Mouse (Mus musculus) heart, postnatal 36 days (tissue): ENCODE measurements around the gene Mindy1. TPM values are rescaled to one million over a fixed set of nuclear protein-coding genes. Genes with fewer than 3 reads are reported as not detected.

Experiments used
- DNase-seq, 2 experiments: peaks; one replicate each; pipeline ENCODE4 v3.0.0; 2021 to 2022
- intact Hi-C: fragments of 180-260 bp; cut with DNase I; formaldehyde crosslinking; loops from one replicate; pipeline ENCODE4 v1.15.1; 2025
- total RNA-seq, 2 experiments: library from RNA; stranded (reverse); gene quantifications; 2 replicates each; pipeline ENCODE4 v1.2.3; 2021

The Mindy1 gene
- total RNA-seq, 2 experiments from 2014 or later = 26.7 to 26.8 TPM

DNA sequence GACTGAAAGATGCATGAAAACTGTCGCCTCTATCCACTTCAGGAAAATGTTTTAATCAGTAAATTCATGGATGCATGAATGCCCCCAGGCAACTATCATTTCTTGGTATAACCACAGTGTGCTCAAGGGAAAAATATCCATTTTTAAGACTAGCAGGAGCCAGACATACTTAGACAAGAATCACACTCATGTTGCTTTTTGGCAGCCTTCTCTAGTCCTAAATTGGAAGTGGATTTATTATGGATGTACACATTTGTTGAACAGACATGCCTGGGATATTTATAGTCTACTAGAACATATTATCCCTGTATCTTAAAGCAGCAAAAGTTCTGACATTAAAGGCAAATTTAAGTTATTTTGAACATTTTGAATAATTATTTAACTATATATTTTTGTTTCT, 16.4 kb upstream of the Mindy1 start:
- DNase-seq = no peak
- intact Hi-C loops = loop anchor here (5.0 to 10.0 kb wide), 2 partner anchors 107 to 210 kb away; no protein-coding TSS in a partner anchor

DNA sequence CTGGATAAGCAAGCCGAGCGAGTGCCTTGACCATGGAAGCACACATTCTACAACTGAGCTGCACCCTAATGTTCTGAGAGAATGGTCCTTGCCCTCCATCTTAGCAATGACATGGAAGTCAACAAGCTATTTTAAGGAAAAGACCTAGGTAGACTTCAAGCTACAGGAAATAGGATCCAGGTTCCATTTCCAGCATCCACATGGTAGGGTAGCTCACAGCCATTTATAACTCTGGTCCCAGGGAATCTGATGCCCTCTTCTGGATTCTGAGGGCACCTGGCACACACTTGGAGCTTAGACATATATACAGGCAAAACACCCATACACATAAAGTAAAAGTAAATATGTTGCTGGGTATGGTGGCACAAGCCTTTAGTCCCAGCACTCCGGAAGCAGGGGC, 15.1 kb upstream of the Mindy1 start:
- DNase-seq = no peak
- intact Hi-C loops = loop anchor here (10.0 kb wide), 1 partner anchor 211 kb away; no protein-coding TSS in a partner anchor

DNA sequence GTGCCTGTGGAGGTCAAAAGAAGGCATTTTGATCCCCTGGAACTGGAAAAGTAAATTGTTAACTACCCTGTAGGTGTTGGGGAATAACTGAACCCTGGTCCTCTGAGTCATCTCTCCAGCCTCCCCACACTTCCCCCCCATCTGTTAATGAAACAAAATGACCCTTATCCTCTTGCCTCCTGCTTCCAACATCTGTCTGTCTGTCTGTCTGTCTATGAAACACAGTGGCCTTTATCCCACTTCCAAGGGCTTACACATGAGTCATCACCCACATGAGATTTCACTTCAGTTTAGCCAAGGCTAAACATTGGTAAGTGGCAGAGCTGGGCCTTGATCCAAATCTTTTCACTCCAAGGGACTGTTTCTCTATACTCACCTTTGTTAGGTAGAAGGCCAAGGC, 13.3 kb upstream of the Mindy1 start:
- intact Hi-C loops = loop anchor here (10.0 kb wide), 1 partner anchor 213 kb away; no protein-coding TSS in a partner anchor
- DNase-seq = no peak

DNA sequence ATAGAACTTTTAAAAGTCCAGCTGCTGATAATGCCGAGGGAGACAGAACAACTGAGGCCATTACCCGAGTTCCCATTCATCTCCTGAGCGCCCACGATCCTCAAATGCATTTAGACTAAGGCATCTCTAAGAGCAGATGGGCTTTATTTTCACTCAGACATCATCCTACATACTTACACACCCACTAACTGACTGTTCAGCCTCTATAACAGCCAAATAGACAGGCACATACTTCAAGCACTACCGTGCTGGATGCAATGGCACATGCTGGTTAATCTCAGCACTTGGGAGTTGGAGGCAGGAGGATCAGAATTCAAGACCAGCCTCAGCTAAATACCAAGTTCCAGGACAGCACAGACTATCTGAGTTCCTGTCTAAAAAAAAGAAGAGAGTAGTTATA, 11.4 kb upstream of the Mindy1 start:
- intact Hi-C loops = loop anchor here (10.0 kb wide), 1 partner anchor 215 kb away; no protein-coding TSS in a partner anchor
- no peak for DNase-seq

DNA sequence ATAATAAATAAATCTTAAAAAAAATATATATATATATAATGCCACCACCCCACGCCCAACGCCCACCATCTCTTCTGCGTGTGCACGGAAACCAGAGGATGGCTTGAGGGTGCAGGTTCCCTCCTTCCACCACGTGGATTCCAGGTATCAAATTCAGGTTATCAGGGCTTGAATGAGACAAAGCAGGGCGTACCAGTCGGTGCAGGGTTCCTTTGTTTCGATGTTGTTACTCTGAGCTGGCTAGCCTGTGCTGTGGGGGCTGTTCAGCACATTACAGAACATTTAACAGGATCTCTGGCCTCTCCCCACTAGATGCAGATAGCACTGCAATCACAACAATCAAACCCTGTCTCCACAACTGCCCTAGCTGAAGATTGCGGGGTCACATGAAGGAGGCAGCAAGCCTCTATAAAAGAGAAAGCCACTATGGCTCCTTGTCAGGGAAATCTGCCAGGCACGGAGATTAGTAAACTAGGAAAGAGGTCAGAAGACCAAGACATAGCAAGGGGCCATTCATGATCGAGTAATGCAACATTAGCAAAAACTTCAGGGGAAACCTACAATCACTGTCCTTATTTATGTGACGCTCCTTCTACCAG, 10.3 kb upstream of the Mindy1 start:
- intact Hi-C loops = no loop called here
- no peak for DNase-seq

DNA sequence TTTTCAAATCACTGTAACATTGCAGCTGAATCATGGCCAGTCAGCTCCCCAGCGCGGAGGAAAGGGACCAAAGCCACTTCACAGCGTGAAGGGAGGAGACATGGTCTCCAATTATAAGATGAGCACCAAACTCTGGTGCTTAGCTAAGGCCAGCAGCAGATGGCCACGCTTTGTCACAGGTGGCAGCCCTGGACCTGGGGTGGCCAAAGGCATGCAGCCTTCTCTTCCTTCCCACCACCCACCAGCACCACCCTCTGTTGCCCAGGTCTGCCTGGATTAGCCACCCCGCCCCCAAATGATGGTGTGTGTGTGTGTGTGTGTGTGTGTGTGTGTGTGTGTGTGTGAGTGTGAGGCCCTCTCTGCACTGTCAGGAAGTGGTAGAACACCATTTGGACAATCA, 7.7 kb upstream of the Mindy1 start:
- intact Hi-C loops = no loop called here
- no peak for DNase-seq

DNA sequence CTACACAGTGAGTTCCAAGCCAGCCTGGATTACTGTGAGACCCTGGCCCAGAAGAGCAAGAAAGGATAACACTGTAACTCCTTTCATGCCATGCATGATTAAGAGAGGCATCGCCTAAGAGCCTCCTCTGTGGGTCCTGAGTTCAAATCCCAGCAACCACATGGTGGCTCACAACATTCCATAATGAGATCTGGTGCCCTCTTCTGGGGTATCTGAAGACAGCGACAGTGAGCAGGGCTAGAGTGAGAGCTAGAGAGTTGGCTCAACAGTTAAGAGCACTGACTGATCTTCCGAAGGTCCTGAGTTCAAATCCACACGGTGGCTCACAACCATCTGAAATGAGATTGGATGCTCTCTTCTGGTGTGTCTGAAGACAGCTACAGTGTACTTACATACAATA, 6.7 kb upstream of the Mindy1 start:
- intact Hi-C loops = no loop called here
- no peak for DNase-seq

DNA sequence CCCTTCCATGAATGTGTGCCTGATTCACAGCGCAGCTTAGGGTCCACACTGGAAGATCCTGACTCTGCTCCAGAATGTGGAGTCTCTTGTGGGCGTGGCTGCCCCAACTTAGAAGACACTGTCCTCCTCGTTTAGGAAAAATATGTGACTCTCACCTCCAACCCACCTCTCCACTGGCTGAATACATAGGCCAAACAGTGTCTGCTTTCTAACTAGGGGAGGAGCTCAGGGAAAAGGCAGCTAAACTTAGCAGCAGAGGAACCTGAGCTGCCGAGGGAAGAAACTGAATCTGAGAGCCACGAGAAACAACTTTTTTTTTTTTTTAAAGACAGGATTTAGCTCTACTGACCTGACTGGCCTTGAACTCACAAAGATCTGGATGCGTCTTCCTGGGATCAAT, 6.0 kb upstream of the Mindy1 start:
- intact Hi-C loops = no loop called here
- DNase-seq = no peak

DNA sequence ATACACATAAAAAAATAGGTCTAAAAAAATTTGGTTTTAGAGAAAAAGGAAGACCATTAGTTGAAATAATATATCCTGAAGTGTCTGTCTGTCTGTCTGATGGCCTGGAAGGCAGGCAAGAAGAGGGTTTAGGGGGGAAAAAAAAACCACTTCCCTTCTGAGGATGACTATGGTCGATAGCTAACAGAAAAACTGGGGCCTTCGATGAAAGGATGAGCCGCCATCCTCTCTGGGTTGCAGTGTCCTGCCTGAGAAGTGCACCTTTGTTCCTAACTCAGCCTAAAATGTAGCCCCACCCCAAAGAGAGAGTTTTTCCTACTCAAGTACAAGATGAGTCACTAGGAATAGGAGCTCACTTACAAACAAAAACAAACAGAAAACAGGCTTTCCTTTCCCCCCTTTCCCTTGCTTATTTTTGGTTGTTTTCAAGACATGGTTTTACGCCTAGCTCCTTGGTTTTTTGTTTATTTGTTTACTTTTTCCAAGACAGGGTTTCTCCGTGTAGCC, 4.7 kb upstream of the Mindy1 start:
- intact Hi-C loops = no loop called here
- DNase-seq = no peak

DNA sequence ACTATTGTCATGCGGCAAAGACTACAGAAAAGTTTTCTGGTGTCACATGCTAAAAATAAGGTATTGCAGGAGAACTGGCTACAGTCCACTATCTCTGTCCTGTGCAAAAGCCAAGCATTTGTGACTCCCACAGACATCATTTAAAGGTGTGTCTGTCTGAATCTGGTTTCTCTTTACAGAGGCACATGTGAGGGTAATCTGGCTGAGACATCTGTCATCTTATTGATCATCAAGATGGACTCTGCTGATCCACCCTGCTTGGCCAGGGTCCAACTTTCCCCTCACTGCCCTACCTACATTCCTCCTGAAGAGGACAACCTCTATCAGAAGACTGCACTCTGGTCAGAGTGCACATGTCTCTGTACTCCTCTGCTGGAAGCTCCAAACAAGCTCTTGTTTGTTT, 4.0 kb upstream of the Mindy1 start:
- DNase-seq = no peak
- intact Hi-C loops = no loop called here

DNA sequence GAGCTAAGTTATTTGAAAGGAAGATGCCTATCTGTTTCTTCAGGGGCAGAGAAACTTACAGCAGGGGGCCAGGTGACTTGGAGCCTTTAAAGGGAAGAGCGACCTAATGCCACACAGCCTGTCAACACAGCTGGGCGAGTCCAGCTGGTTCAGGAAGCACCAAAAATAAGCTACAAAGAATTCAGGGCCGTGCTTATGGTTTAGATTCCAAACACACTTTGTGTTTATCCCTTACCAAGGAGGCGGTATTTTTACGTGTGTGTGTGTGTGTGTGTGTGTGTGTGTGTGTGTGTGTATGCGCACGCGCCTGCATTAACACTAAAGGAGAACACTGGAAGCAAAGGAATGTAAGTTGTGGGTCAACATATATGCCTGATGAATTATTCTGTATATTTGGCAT, 398 bp upstream of the Mindy1 start:
- intact Hi-C loops = loop anchor here (5.0 kb wide), 1 partner anchor 63 kb away; the partner anchor contains the start of gene Gabpb2
- peak in 1 of 2 experiments; percentile 23 for DNase-seq

DNA sequence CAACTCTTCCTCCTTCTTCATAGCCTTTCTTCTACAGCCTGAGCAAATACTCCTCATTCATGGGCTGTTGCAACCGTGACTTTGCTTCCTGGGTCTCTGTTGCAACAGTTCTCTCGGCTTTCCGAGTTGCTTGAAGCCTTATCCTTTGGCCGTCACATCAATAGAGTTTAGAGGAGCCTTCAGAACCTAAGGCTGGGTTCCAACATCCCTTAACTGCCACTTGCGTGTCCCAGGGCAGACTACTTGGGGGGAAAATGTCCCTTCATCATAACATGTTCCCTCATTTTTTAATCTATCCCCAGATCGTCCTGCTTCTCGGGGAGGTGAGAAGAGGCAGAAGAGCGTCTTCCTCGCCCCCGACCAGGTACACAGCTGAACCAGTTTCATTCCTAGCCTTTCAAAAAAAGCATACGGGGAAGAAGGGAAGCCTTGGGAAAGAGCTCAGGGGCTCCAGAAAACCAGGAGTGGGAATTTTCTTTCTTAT, 1.3 kb downstream of the Mindy1 start:
- intact Hi-C loops = loop anchor here (5.0 kb wide), 1 partner anchor 65 kb away; the partner anchor contains the start of gene Gabpb2
- peak in 1 of 2 experiments; percentile 45 for DNase-seq

DNA sequence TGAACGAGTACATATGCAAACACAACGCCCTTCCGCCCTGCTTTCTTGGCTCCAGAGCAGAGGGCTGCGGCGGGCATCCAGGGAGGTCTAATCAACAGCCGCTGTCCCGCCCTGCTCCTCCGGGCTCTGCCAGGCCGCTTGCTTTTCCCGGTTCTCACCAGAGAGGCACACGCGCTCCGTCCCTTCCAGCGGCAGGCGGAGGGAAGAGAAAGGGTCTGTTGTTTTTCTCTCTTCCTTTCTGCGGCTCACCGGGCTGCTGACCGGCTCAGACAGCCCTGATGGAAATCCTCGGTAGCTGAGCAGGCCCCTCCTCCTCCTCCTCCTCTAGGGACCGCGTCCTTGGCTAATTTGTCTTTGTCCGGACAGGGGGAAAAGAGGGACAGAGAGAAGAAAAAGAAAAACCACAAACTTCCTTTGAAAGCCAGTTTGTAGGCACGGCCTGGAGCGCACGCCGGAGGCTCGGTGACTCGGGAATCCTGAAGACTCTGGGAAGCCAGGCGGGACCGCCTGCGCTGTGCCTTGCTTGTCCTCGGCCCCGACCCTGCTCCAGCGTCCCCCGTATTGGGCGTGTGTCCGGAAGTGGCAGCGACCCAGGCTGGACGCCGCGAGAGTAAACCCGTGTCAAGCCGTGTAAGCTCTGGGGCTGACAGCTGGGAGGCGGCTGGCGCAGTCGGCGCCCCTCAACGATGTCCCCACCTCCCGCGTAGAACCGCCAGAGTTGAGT, 1.9 kb downstream of the Mindy1 start:
- peak; percentile 77 to 88 for DNase-seq
- intact Hi-C loops = loop anchor here (5.0 kb wide), 1 partner anchor 66 kb away; the partner anchor contains the start of gene Gabpb2

DNA sequence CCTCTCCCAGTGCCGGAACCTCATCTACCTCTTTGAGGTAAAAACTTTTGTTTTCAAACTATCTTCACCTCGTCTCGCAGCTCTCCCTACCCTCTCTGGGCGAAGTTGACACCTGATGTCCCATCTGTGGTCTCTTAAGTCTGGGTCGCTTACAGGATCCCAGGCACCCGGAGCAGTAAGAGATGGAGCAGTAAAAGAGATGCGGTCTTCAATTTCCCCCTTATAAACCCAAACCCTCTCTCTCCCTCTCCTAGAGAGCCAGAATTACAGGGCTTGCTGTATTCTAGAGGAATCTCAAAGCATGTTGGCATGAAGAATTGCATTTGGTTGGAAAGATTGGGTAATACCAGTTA, 2.4 kb downstream of the Mindy1 start:
- intact Hi-C loops = loop anchor here (5.0 kb wide), 1 partner anchor 66 kb away; the partner anchor contains the start of gene Gabpb2
- no peak for DNase-seq

DNA sequence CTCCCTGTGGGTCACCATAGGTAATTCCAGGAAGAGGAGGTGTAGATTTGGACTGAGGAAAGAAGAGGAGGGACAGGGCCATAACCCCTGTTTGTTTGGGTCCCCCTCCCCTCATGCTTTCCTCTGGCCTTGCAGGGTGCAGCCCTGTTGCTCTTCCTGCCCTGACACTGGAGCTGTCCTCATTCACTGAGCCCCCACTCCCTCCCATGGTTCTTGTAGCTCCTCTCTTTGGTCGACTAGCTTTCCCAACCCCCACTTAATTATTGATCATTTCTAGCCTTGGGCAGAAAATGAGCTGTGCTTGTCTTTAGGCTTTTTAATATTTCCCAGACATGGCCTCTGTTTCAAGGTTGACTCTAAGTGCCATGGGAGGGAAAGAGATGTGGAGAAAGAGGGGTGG, 2.9 kb downstream of the Mindy1 start:
- DNase-seq = no peak
- intact Hi-C loops = loop anchor here (2.0 to 5.0 kb wide), 2 partner anchors 31 to 67 kb away; partner anchors contain the start of genes Cers2 and Gabpb2

DNA sequence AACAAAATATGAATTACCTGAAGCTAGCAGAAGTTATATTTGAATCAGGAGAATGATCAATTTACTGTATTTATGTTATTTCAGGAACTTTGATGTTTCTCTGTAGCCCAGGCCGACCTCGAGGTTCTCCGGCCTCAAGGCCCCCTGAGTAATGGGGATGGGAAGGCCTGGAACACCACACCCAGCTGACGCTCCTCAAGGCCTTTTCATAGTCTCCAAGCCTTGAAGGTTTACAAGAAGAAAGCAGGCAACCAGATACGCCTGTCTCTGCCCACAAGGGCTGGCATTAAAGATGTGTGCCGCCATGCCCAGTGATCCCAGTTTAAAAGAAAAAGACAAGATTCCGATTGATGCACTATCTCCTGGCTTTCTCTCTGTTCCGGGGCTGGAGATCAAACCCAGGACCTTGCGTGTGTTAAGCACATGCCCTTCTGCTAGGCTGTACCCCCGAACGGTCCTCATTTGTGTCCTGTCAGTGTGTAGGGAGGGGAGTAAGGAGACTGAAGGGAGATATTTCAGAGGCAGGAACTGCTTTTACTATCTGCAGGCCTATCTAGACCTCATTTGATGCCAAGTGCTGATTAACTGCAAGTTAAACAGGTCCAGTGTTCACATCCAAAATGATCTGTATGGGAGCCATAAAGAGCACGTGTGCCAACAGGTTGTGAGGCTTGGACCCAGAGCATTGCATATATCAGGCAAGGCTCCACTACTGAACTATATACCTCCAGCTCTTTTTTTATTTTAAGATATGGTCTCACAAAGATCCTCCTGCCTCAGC, 3.5 kb downstream of the Mindy1 start:
- intact Hi-C loops = loop anchor here (2.0 to 5.0 kb wide), 2 partner anchors 30 to 67 kb away; partner anchors contain the start of genes Cers2 and Gabpb2
- no peak for DNase-seq

DNA sequence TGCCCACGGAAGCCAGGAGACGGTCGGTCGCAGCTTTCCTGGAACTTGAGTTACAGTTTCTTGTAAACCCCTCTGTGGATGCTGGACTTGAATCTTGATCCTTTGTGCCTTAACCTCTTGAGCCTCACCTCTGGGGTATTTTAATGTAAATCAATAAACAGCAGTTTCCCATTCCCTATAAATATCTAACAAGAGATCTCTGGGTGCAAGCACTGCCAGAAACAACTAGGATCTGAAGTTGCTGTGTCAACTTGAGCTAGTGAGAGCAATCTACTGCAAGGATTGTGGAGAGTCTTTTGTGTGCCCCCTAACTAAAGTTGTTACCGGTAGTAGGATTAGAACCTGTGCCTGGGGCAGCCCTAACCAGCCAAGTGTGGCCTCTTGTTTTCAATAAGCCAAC, 4.2 kb downstream of the Mindy1 start:
- DNase-seq = no peak
- intact Hi-C loops = loop anchor here (2.0 kb wide), 1 partner anchor 29 kb away; the partner anchor contains the start of gene Cers2

DNA sequence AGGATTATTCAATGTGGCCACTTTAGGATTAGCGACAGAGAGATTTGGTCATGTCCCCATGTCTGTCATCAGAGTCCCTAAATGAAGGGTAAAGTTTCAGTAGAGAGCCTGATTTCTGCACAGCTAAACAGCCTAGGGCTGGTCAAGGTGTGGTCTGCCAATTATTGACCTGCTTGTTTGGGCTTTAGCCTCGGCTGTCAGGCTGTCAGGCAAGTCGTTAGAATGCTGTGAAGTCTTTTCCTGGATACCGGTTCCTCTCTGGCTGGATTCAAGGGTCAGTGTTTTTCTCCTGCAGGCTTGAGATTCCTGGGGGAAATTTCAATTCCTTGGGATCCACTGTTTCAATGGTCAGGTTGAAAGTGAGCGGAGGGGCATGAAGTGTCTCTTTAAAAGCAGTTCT, 4.9 kb downstream of the Mindy1 start:
- intact Hi-C loops = no loop called here
- DNase-seq = no peak

DNA sequence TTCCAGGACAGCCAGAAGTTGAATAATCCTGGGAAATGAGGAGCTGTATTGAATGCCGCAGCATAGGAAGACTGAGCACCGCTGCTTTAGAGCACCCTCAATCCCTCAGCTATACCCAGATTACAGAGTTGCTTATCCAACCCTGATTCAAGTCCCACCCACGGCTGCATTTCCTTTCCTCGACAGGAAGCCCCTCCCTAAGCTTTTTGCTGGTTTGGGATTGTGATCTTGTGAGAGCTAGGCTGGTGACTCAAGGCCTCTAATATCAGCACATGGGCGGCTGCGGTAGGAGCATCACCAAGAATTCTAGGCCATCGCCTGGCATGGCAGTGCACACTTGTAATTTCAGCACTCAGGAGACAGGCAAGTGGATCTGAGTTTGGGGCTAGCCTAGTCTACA, 5.4 kb downstream of the Mindy1 start:
- intact Hi-C loops = no loop called here
- no peak for DNase-seq

DNA sequence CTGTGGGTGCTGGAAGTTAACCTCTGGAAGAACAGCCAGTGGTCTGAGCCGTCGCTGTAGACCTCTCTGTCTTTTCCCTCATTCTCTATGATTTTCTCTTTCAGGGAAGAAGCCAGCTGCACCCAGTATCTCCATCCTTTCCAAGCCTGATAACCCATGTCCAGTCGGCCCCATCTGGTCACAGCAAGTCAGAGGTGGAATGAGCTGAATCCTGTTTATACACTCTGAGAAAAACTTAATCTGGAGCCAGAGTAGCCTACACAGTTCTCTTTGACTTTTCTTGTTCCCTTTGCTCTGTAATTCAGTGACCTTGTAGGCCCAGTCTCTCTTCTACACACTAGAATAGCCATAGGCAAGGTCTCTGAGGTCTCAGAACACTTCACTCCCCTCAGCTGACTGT, 6.4 kb downstream of the Mindy1 start:
- intact Hi-C loops = no loop called here

DNA sequence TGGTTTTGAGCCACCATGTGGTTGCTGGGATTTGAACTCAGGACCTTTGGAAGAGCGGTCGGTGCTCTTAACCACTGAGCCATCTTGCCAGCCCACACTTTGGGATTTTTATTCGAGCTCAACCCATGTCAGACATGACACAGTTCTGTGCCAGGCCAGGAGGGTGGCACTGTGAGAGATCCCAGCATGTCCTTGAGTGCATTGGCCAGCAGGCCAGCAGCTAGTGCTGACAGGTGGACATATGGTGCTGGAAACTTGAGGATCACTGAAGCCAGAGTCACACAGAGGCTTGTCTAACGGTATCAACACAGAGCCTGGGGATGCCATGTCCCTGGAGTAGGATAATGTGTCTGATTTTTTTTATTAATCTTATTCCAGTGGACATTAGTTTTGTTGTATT, 8.3 kb downstream of the Mindy1 start:
- no peak for DNase-seq
- intact Hi-C loops = no loop called here

More for the DNA sequence above, 6.4 kb downstream of the Mindy1 start:
- no peak for DNase-seq
